Mouse (Mus musculus) embryo, embryonic 9.5 days (tissue): ENCODE results near the gene Ghrh.
A peak's percentile ranks its signal among the peaks of the same experiment; 100 is the strongest.
"Not testable (repeated sequence)": the region's sequence is repeated elsewhere in the genome, so short reads cannot be mapped to it uniquely, and the experiment has no call there.

Source experiments
- DNase-seq: peaks from one replicate; pipeline ENCODE4 v3.0.0-alpha.2; 2017; ENCODE audit errors: extremely low spot score

Ghrh gene

DNA sequence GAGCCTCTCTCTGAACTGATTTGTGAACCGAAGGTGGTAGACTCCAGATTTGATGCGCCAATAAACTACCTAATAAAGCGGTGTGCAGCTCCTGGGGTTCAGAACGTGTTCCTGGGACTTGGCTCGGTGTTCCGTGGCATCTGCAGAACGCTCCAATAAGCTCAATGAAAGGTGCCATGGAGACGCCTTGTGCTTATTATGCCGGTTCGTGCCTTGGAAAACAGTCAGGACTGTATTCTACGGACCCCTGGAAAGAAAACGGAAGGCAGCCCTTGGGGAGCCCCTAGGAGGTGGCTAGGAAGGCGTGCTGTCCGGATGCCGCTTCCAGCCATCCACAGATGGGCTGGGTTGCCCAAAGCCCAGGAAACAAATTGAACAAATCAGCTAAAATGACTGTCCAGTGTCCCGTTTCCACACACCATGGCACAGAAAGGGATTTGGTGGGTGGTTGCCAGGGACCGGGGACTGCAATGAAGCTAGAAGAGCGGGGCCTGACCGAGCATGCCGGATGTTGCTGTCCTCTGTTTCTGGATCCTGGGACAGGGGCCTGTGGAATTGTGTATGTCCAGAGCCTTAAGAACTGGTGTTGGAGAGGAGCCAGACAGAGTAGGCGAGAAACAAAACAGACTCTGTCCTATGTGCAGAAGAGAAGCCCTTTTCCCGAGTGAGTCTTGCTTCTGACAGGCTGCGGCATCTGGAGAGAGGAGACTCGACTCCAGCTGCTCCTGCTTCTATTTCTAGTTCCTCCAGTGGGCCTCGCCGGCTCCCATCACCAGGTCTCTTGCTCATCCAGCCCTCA is at the start of gene Ghrh:
TSS of gene Ghrh (minus strand) at position 146 of the 799 bp plus-strand sequence.
- no peak for DNase-seq

GRCm38 (mm10) chr2:157395960-157396359 is 48.7 kb upstream of the Ghrh start:
- DNase-seq, result no peak

DNA sequence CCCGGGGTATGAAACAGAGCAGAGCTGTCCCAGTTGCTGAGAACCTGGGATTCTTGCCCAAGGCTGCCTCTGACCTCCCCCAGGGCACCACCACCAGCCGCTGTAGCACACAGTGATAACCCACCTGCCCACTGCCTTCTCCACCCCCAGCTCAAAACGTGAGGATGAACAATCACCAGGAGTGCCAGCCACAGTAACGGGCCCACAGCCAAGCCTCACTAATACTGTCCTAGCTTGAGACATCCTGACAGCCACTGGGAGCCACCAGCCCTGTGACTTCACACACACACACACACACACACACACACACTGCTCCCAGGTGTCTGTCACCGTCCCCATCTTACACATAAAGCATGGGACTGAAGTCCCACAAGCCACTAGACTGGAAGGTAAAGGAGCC is 48.1 kb upstream of the Ghrh start:
- no peak for DNase-seq

GRCm38 (mm10) chr2:157394868-157395267 is 47.6 kb upstream of the Ghrh start:
- DNase-seq, result no peak

DNA sequence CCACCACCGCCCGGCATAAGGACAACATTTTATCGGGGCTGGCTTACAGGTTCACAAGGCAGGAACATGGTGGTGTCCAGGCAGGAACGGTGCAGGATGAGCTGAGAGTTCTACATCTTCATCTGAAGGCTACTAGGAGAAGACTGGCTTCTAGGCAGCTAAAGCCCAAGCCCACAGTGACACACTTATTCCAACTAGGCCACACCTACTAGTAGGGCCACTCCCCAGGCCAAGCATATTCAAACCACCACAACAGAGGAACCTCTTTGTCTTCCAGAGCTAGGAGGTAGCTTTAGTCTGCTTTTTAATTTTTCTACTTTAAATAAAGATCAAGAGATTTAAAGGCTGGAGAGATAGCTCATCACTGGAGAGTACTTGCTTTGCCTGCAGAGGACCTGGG is 46.2 kb upstream of the Ghrh start:
- no peak for DNase-seq

DNA sequence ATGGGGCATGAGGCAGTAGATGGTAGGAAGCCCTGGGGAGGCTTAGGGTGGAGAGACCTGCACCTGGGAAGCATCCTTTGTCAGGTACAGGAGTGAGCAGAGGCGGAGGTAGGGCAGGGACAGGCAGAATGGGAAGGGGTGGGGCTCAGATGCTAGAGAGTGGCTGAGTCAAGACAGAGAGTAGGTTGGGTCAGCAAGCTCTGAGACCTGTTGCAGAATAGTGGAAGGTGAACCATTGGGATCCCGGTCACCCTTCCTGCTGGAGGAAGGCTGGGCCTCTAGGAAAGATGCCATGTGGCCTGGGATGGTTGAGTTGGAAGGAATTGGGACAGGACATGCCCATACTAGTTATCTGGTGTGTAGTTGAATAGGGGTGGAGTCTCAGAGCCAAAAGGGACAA is 45.0 kb upstream of the Ghrh start:
- no peak for DNase-seq

DNA sequence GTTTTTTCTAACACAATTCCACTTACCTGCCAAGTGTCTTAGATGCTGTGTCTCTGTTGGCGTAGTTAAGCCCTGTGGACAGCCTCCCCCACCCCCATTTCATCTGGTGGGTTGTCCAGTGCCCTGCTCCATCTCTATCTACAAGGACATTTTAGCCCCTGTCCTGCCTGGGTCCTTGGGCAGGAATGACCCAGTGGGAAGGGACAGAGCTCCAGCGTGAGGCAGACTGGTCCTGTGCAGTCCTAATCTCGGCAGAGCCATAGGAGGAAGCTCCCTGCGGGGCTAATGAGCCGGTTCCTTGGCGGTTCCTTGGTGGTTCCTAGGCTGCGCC is 42.2 kb upstream of the Ghrh start:
- DNase-seq, result no peak

GRCm38 (mm10) chr2:157388901-157389590 is 41.7 kb upstream of the Ghrh start:
- DNase-seq, result not testable (repeated sequence)

- no peak for DNase-seq
Observed at GRCm38 (mm10) chr2:157384836-157385235, 37.5 kb upstream of the Ghrh start.

DNA sequence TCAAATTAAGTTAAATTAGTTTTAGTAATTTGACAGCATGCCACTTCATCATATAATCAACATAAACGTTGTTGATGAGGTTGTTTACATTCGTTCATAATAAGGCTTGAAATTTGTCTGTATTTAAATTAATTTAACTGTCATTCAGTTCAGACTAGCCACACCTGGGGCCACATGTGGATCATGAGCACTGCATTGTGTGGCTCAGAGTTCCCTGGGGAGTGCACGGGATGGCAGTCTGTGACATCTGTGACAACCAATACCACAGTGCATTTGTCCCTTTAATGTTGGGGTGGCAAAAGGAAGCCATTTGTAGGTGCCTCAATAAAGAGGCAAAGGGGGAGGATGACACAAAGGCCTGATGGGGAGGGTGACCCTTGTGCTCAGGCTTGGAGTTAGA is 29.7 kb upstream of the Ghrh start:
- no peak for DNase-seq

GRCm38 (mm10) chr2:157375794-157376757 is 28.8 kb upstream of the Ghrh start:
- DNase-seq, result peak; percentile 48

GRCm38 (mm10) chr2:157375051-157375450 is 27.7 kb upstream of the Ghrh start:
- no peak for DNase-seq

- DNase-seq, result no peak
Observed at GRCm38 (mm10) chr2:157373681-157374080, 26.4 kb upstream of the Ghrh start.

GRCm38 (mm10) chr2:157371696-157372095 is 24.4 kb upstream of the Ghrh start:
- DNase-seq, result no peak

- DNase-seq, result no peak
Observed at GRCm38 (mm10) chr2:157367991-157368390, 20.7 kb upstream of the Ghrh start.

DNA sequence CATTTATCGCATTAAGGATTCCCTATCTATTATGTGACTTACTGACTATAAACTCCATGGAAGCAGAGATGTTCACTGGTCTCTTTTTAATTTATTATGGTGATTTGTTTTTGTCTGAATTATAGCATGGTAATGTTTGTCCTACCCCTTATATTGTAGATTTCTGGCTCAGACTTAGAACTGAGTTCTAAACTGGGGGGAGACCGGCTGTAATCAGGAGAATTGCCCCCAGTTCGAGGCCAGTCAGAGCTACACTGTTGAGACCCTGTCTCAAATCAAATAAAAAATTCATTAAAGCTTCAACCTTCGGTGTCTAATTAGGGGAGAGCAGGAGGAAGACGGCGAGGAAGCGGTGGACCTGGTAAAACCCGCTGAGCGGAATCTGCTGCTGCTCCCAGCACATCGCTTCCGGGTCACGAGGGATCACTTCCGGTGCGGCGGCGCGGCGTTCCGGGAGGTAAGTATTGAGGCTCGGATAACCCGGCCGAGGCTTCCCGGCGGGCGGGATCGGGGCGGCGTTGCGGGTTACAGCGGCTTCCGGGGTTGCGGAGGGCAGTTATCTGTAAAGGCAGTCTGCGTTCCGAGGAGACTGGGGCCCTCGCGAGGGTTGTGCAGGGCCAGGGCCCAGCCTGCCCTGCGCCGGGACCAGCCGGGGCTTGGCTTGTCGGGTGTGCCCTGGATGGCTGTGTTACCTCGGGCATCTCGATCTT is 20.0 kb upstream of the Ghrh start, which contains the start of gene Manbal:
TSS of gene Manbal (plus strand) at position 411 of the 710 bp plus-strand sequence.
- peak; percentile 96 for DNase-seq

DNA sequence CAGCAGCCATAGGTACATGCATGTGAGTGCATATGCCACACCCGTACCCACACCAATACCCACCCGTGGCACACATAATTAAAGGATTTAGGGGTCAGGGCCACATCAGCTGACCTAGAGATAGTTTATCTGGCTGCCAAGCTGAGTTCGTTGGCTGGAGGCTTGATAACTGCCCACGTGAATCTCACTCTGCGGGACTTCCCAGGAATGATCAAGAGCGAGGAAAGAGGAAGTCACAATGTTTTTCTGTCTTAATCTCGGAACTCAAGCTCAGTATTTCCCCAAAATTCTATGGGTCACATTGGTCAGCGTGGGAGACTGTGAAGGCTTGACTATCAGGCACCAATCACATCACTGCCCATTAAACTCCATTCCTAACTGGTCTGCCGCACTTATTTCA is 19.5 kb upstream of the Ghrh start:
- no peak for DNase-seq

GRCm38 (mm10) chr2:157363031-157363430 is 15.7 kb upstream of the Ghrh start:
- DNase-seq, result no peak

GRCm38 (mm10) chr2:157360028-157360427 is 12.7 kb upstream of the Ghrh start:
- DNase-seq, result no peak

GRCm38 (mm10) chr2:157354106-157354505 is 6.8 kb upstream of the Ghrh start:
- DNase-seq, result no peak

DNA sequence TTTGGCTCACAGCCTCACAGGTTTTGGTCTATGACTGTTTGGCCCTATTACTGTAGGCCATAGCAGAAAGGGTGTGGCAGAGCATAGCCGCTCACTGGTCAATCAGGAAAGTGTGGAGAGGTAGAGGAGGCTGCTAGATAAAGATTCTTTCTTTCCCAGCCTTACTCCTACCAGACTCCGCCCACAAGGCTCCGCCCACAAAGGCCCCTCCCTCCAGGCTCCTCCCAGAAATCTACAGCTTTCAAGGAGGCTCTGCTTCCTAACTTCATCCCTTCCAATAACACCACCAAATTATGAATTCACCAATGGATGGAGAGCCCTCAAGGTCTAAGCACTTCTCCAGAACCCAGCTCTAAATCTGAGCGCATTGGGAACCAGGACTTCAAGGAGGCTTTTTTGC is 5.9 kb upstream of the Ghrh start:
- DNase-seq, result no peak
